Mouse (Mus musculus) stomach, embryonic 14.5 days (tissue): ENCODE data around the gene Ap5z1. TPM values are rescaled to one million over a fixed set of nuclear protein-coding genes. Genes with fewer than 3 reads are reported as not detected.

Experiments used
- ATAC-seq: fragments of 200-750 bp; cut with Nextera tagmentation; 2 replicates; pipeline ENCODE4 v1.8.0; 2017; ENCODE audit warnings: low read depth, moderate TSS enrichment; ENCODE audit not compliant: insufficient number of reproducible peaks, insufficient read depth, low FRiP score
- H3K27ac ChIP-seq: fragments of 300-500 bp; sonication (generic); 2 replicates; pipeline ENCODE4 v1.5.1; 2014; ENCODE audit warnings: mild to moderate bottlenecking, low read length, moderate library complexity, mixed read lengths
- H3K27me3 ChIP-seq: fragments of 300-500 bp; sonication (generic); 2 replicates; pipeline ENCODE4 v1.6.1; 2014; ENCODE audit warnings: low read length, control low read depth, mixed read lengths; ENCODE audit not compliant: control insufficient read depth, insufficient read depth
- H3K36me3 ChIP-seq: fragments of 300-500 bp; sonication (generic); 2 replicates; pipeline ENCODE4 v1.6.1; 2014; ENCODE audit warnings: mild to moderate bottlenecking, control low read depth, low read length, moderate library complexity, mixed read lengths; ENCODE audit not compliant: control insufficient read depth, insufficient read depth
- H3K4me1 ChIP-seq: fragments of 300-500 bp; sonication (generic); 2 replicates; pipeline ENCODE4 v1.6.1; 2014; ENCODE audit warnings: low read length, control low read depth, mixed read lengths; ENCODE audit not compliant: control insufficient read depth, insufficient read depth
- H3K4me2 ChIP-seq: fragments of 300-500 bp; sonication (generic); replicated peaks from 2 replicates; pipeline ENCODE4 v1.6.1; 2014; ENCODE audit warnings: low read depth, low read length, control low read depth
- H3K4me3 ChIP-seq: fragments of 300-500 bp; sonication (generic); 2 replicates; pipeline ENCODE4 v1.5.1; 2014; ENCODE audit warnings: low read depth, low read length, control low read depth
- H3K9ac ChIP-seq: fragments of 300-500 bp; sonication (generic); replicated peaks from 2 replicates; pipeline ENCODE4 v1.6.1; 2014; ENCODE audit warnings: low read depth, mild to moderate bottlenecking, control low read depth, low read length, moderate library complexity, mixed read lengths
- H3K9me3 ChIP-seq: fragments of 300-500 bp; sonication (generic); 2 replicates; pipeline ENCODE4 v1.6.1; 2016; ENCODE audit warnings: low read depth, low read length, control low read depth; ENCODE audit not compliant: control insufficient read depth
- WGBS: fragments of 180-500 bp; shearing (Covaris S2); extraction: QIAGEN DNeasy Blood & Tissue Kit; methylation state at CpG from one replicate; pipeline ENCODE4 v1.1.7; 2014; 5-methylcytosine and 5-hydroxymethylcytosine counted together
- polyA plus RNA-seq: library from polyadenylated mRNA; unstranded; fragments of >200 nt; fragmentation: Nextera tagmentation; extraction: Ambion mirVana; gene quantifications from 2 replicates; pipeline ENCODE4 v1.2.1, GENCODE M21; 2014

The Ap5z1 gene
- polyA plus RNA-seq, 1 experiment from 2014 or later, result 11.0 TPM

GRCm38 (mm10) chr5:142502414-142502813, 38.7 kb downstream of the Ap5z1 start:
- WGBS, result 0% methylated on average over 3 of the region's 3 CpGs

GRCm38 (mm10) chr5:142504175-142504574, 40.4 kb downstream of the Ap5z1 start:
- no peak overlapping the region for H3K4me2 ChIP-seq
- no peak overlapping the region for H3K9ac ChIP-seq
- H3K27me3 ChIP-seq, result no peaks in the 10 kb centered on the region
- H3K27ac ChIP-seq, result no peak overlapping the region
- H3K4me3 ChIP-seq, result no peak overlapping the region
- H3K36me3 ChIP-seq, result no peaks in the 10 kb centered on the region
- WGBS, result 80% methylated on average over 3 of the region's 3 CpGs
- no peak for ATAC-seq
- H3K9me3 ChIP-seq, result no peaks in the 10 kb centered on the region
- H3K4me1 ChIP-seq, result peaks cover 3% of the 10 kb centered on the region

More at GRCm38 (mm10) chr5:142502414-142502813, 38.7 kb downstream of the Ap5z1 start:
- Histone ChIP-seq H3K27me3 (no peaks in the 10 kb centered on the region), H3K4me2 (no peak overlapping the region), H3K36me3 (no peaks in the 10 kb centered on the region), H3K9ac (no peak overlapping the region), H3K4me1 (peaks cover 3% of the 10 kb centered on the region; the same call in 1 of the 2 replicates), H3K27ac (no peak overlapping the region), H3K4me3 (no peak overlapping the region), H3K9me3 (no peaks in the 10 kb centered on the region)
- peak; percentile 73 for ATAC-seq

GRCm38 (mm10) chr5:142505695-142506423, 42.1 kb downstream of the Ap5z1 start:
- H3K27me3 ChIP-seq, result no peaks in the 10 kb centered on the region
- H3K27ac ChIP-seq, result no peak overlapping the region
- H3K9ac ChIP-seq, result no peak overlapping the region
- H3K4me1 ChIP-seq, result peaks cover 10% of the 10 kb centered on the region
- 69% methylated on average over 3 of the region's 3 CpGs for whole genome bisulfite sequencing
- H3K4me3 ChIP-seq, result no peak overlapping the region
- H3K9me3 ChIP-seq, result no peaks in the 10 kb centered on the region
- ATAC-seq, result no peak
- H3K4me2 ChIP-seq, result no peak overlapping the region
- no peaks in the 10 kb centered on the region for H3K36me3 ChIP-seq

GRCm38 (mm10) chr5:142509141-142510060, 45.7 kb downstream of the Ap5z1 start:
- no peak for ATAC-seq
- Histone ChIP-seq H3K4me3 (no peak overlapping the region), H3K36me3 (no peaks in the 10 kb centered on the region), H3K9ac (no peak overlapping the region), H3K9me3 (no peaks in the 10 kb centered on the region), H3K27me3 (no peaks in the 10 kb centered on the region), H3K27ac (no peak overlapping the region), H3K4me1 (peaks cover 8% of the 10 kb centered on the region), H3K4me2 (no peak overlapping the region)
- WGBS, result 19% methylated on average over 15 of the region's 15 CpGs

- Histone ChIP-seq H3K36me3 (no peaks in the 10 kb centered on the region), H3K9ac (no peak overlapping the region), H3K4me3 (no peak overlapping the region), H3K9me3 (no peaks in the 10 kb centered on the region), H3K4me1 (peaks cover 8% of the 10 kb centered on the region), H3K27ac (no peak overlapping the region), H3K4me2 (no peak overlapping the region), H3K27me3 (no peaks in the 10 kb centered on the region)
- ATAC-seq, result no peak
- WGBS, result 63% methylated on average over 7 of the region's 7 CpGs
Measured at GRCm38 (mm10) chr5:142510061-142510414, 46.3 kb downstream of the Ap5z1 start.

GRCm38 (mm10) chr5:142512112-142512511, 48.4 kb downstream of the Ap5z1 start:
- no peaks in the 10 kb centered on the region for H3K36me3 ChIP-seq
- no peak for ATAC-seq
- WGBS, result 79% methylated on average over 4 of the region's 4 CpGs
- no peak overlapping the region for H3K4me3 ChIP-seq
- peaks cover 8% of the 10 kb centered on the region for H3K4me1 ChIP-seq
- H3K27ac ChIP-seq, result no peak overlapping the region
- H3K9me3 ChIP-seq, result no peaks in the 10 kb centered on the region
- no peak overlapping the region for H3K4me2 ChIP-seq
- no peaks in the 10 kb centered on the region for H3K27me3 ChIP-seq
- no peak overlapping the region for H3K9ac ChIP-seq

GRCm38 (mm10) chr5:142518973-142519372, 55.2 kb downstream of the Ap5z1 start:
- Histone ChIP-seq H3K9ac (no peak overlapping the region), H3K4me1 (no peaks in the 10 kb centered on the region), H3K36me3 (no peaks in the 10 kb centered on the region), H3K27ac (no peak overlapping the region), H3K4me2 (no peak overlapping the region), H3K9me3 (no peaks in the 10 kb centered on the region), H3K27me3 (no peaks in the 10 kb centered on the region), H3K4me3 (no peak overlapping the region)
- WGBS, result 50% methylated on average over 6 of the region's 6 CpGs
- ATAC-seq, result no peak

GRCm38 (mm10) chr5:142520360-142520759, 56.6 kb downstream of the Ap5z1 start:
- no peak for ATAC-seq
- no peak overlapping the region for H3K27ac ChIP-seq
- H3K4me1 ChIP-seq, result 0 out of 2 replicates have a peak, but pooled peaks cover 4% of the 10 kb centered on the region
- 64% methylated on average over 4 of the region's 4 CpGs for WGBS
- no peaks in the 10 kb centered on the region for H3K27me3 ChIP-seq
- no peak overlapping the region for H3K4me3 ChIP-seq
- no peaks in the 10 kb centered on the region for H3K9me3 ChIP-seq
- H3K36me3 ChIP-seq, result no peaks in the 10 kb centered on the region
- H3K4me2 ChIP-seq, result no peak overlapping the region
- H3K9ac ChIP-seq, result no peak overlapping the region
